Mouse (Mus musculus) liver, embryonic 12.5 days (tissue): ENCODE data around the gene 1700019N19Rik. TPM values are rescaled to one million over a fixed set of nuclear protein-coding genes. Genes with fewer than 3 reads are reported as not detected.

Experiments used
- ATAC-seq: fragments of 200-750 bp; cut with Nextera tagmentation; 2 replicates; pipeline ENCODE4 v1.8.0; 2017; ENCODE audit warnings: moderate number of reproducible peaks, mild to moderate bottlenecking, moderate library complexity
- H3K27ac ChIP-seq: fragments of 300-500 bp; sonication (generic); 2 replicates; pipeline ENCODE4 v1.5.1; 2016; ENCODE audit warnings: mild to moderate bottlenecking
- H3K27me3 ChIP-seq: fragments of 300-500 bp; sonication (generic); replicated peaks from 2 replicates; pipeline ENCODE4 v1.6.1; 2016; ENCODE audit warnings: mild to moderate bottlenecking, moderate library complexity
- H3K36me3 ChIP-seq: fragments of 300-500 bp; sonication (generic); 2 replicates; pipeline ENCODE4 v1.6.1; 2016; ENCODE audit warnings: mild to moderate bottlenecking, moderate library complexity
- H3K4me1 ChIP-seq: fragments of 300-500 bp; sonication (generic); 2 replicates; pipeline ENCODE4 v1.6.1; 2016
- H3K4me2 ChIP-seq: fragments of 300-500 bp; sonication (generic); 2 replicates; pipeline ENCODE4 v1.6.1; 2016; ENCODE audit warnings: mild to moderate bottlenecking, moderate library complexity
- H3K4me3 ChIP-seq: fragments of 300-500 bp; sonication (generic); 2 replicates; pipeline ENCODE4 v1.5.1; 2016; ENCODE audit warnings: mild to moderate bottlenecking, moderate library complexity
- H3K9ac ChIP-seq: fragments of 300-500 bp; sonication (generic); 2 replicates; pipeline ENCODE4 v1.6.1; 2016; ENCODE audit warnings: mild to moderate bottlenecking, moderate library complexity
- H3K9me3 ChIP-seq: fragments of 300-500 bp; sonication (generic); replicated peaks from 2 replicates; pipeline ENCODE4 v1.6.1; 2016; ENCODE audit warnings: mild to moderate bottlenecking, moderate library complexity
- WGBS: fragments of 180-500 bp; shearing (Covaris S2); methylation state at CpG from one replicate; pipeline ENCODE4 v1.1.7; 2016; ENCODE audit not compliant: insufficient replicate concordance; 5-methylcytosine and 5-hydroxymethylcytosine counted together
- polyA plus RNA-seq: library from polyadenylated mRNA; unstranded; fragments of >200 nt; fragmentation: Nextera tagmentation; extraction: Ambion mirVana; gene quantifications from 2 replicates; pipeline ENCODE4 v1.2.1, GENCODE M21; 2016

The 1700019N19Rik gene
- polyA plus RNA-seq, 1 experiment from 2014 or later: 0.13 TPM

GRCm38 (mm10) chr19:58795114-58795669 is 931 bp upstream of the 1700019N19Rik start:
- H3K9me3 ChIP-seq: no peaks in the 10 kb centered on the region
- no peaks in the 10 kb centered on the region for H3K36me3 ChIP-seq
- no peak for ATAC-seq
- no peak overlapping the region for H3K9ac ChIP-seq
- 71% methylated on average over 12 of the region's 12 CpGs for WGBS
- no peak overlapping the region for H3K4me2 ChIP-seq
- H3K4me1 ChIP-seq: no peaks in the 10 kb centered on the region
- no peaks in the 10 kb centered on the region for H3K27me3 ChIP-seq
- no peak overlapping the region for H3K4me3 ChIP-seq
- H3K27ac ChIP-seq: no peak overlapping the region

- H3K27ac ChIP-seq: no peak overlapping the region
- ATAC-seq: no peak
- WGBS: 62% methylated on average over 11 of the region's 11 CpGs
- no peak overlapping the region for H3K4me3 ChIP-seq
- no peaks in the 10 kb centered on the region for H3K4me1 ChIP-seq
- H3K36me3 ChIP-seq: no peaks in the 10 kb centered on the region
- H3K9me3 ChIP-seq: no peaks in the 10 kb centered on the region
- H3K4me2 ChIP-seq: no peak overlapping the region
- no peak overlapping the region for H3K9ac ChIP-seq
- H3K27me3 ChIP-seq: no peaks in the 10 kb centered on the region
Measured at GRCm38 (mm10) chr19:58789194-58789593, 5.1 kb downstream of the 1700019N19Rik start.

- no peak for ATAC-seq
- Histone ChIP-seq H3K4me2 (no peak overlapping the region), H3K9ac (no peak overlapping the region), H3K27ac (no peak overlapping the region), H3K4me1 (no peaks in the 10 kb centered on the region), H3K4me3 (no peak overlapping the region), H3K36me3 (no peaks in the 10 kb centered on the region), H3K27me3 (no peaks in the 10 kb centered on the region), H3K9me3 (no peaks in the 10 kb centered on the region)
- WGBS: 25% methylated on average over 7 of the region's 7 CpGs
Measured at GRCm38 (mm10) chr19:58783938-58784337, 10.3 kb downstream of the 1700019N19Rik start.

- no peak overlapping the region for H3K27ac ChIP-seq
- H3K27me3 ChIP-seq: no peaks in the 10 kb centered on the region
- H3K4me1 ChIP-seq: no peaks in the 10 kb centered on the region
- no peak overlapping the region for H3K9ac ChIP-seq
- WGBS: 61% methylated on average over 4 of the region's 4 CpGs
- no peaks in the 10 kb centered on the region for H3K36me3 ChIP-seq
- H3K9me3 ChIP-seq: no peaks in the 10 kb centered on the region
- H3K4me2 ChIP-seq: no peak overlapping the region
- ATAC-seq: no peak
- H3K4me3 ChIP-seq: no peak overlapping the region
Measured at GRCm38 (mm10) chr19:58781566-58781965, 12.7 kb downstream of the 1700019N19Rik start.

GRCm38 (mm10) chr19:58776461-58776860 is 17.8 kb downstream of the 1700019N19Rik start:
- no peak for ATAC-seq
- H3K36me3 ChIP-seq: no peaks in the 10 kb centered on the region
- H3K9ac ChIP-seq: no peak overlapping the region
- no peaks in the 10 kb centered on the region for H3K9me3 ChIP-seq
- no peak overlapping the region for H3K27ac ChIP-seq
- H3K4me2 ChIP-seq: no peak overlapping the region
- H3K4me1 ChIP-seq: no peaks in the 10 kb centered on the region
- no peak overlapping the region for H3K4me3 ChIP-seq
- WGBS: 49% methylated on average over 5 of the region's 5 CpGs
- H3K27me3 ChIP-seq: no peaks in the 10 kb centered on the region

- Histone ChIP-seq H3K9ac (no peak overlapping the region), H3K4me1 (no peaks in the 10 kb centered on the region), H3K27ac (no peak overlapping the region), H3K27me3 (no peaks in the 10 kb centered on the region), H3K4me2 (no peak overlapping the region), H3K9me3 (no peaks in the 10 kb centered on the region), H3K36me3 (no peaks in the 10 kb centered on the region), H3K4me3 (no peak overlapping the region)
- 91% methylated on average over 6 of the region's 6 CpGs for WGBS
- ATAC-seq: no peak
Measured at GRCm38 (mm10) chr19:58767329-58767728, 26.9 kb downstream of the 1700019N19Rik start.

- H3K4me3 ChIP-seq: no peak overlapping the region
- no peak overlapping the region for H3K9ac ChIP-seq
- no peak overlapping the region for H3K27ac ChIP-seq
- no peaks in the 10 kb centered on the region for H3K36me3 ChIP-seq
- ATAC-seq: peak; percentile 51; the same call in 1 of the 2 replicates
- WGBS: 14% methylated on average over 12 of the region's 12 CpGs
- H3K9me3 ChIP-seq: no peaks in the 10 kb centered on the region
- H3K27me3 ChIP-seq: no peaks in the 10 kb centered on the region
- H3K4me1 ChIP-seq: no peaks in the 10 kb centered on the region
- no peak overlapping the region for H3K4me2 ChIP-seq
Measured at GRCm38 (mm10) chr19:58762848-58763541, 31.3 kb downstream of the 1700019N19Rik start.

- Histone ChIP-seq H3K4me3 (no peak overlapping the region), H3K27ac (no peak overlapping the region), H3K9me3 (no peaks in the 10 kb centered on the region), H3K4me1 (no peaks in the 10 kb centered on the region), H3K36me3 (no peaks in the 10 kb centered on the region), H3K27me3 (no peaks in the 10 kb centered on the region), H3K4me2 (no peak overlapping the region), H3K9ac (no peak overlapping the region)
- 16% methylated on average over 6 of the region's 6 CpGs for WGBS
- 0 out of 2 replicates have a peak, but pooled peaks have one; percentile 10 for ATAC-seq
Measured at GRCm38 (mm10) chr19:58762316-58762715, 31.9 kb downstream of the 1700019N19Rik start.

GRCm38 (mm10) chr19:58759423-58759822 is 34.8 kb downstream of the 1700019N19Rik start, which contains the start of gene Pnliprp2:
TSS of gene Pnliprp2 (plus strand) at chr19:58759719.
- Histone ChIP-seq H3K4me1 (no peaks in the 10 kb centered on the region), H3K36me3 (no peaks in the 10 kb centered on the region), H3K27me3 (no peaks in the 10 kb centered on the region), H3K27ac (no peak within 1 kb of the TSS), H3K9me3 (0 out of 2 replicates have a peak, but pooled peaks cover 5% of the 10 kb centered on the region), H3K9ac (no peak within 1 kb of the TSS), H3K4me2 (no peak within 1 kb of the TSS), H3K4me3 (no peak within 1 kb of the TSS)
- 45% methylated on average over 9 of the region's 9 CpGs for WGBS
- no peak for ATAC-seq

GRCm38 (mm10) chr19:58758871-58759270 is 35.4 kb downstream of the 1700019N19Rik start:
- no peaks in the 10 kb centered on the region for H3K36me3 ChIP-seq
- no peak for ATAC-seq
- WGBS: 67% methylated on average over 4 of the region's 4 CpGs
- no peaks in the 10 kb centered on the region for H3K4me1 ChIP-seq
- no peak overlapping the region for H3K4me3 ChIP-seq
- H3K27me3 ChIP-seq: no peaks in the 10 kb centered on the region
- no peak overlapping the region for H3K9ac ChIP-seq
- no peak overlapping the region for H3K27ac ChIP-seq
- no peak overlapping the region for H3K4me2 ChIP-seq
- H3K9me3 ChIP-seq: 0 out of 2 replicates have a peak, but pooled peaks cover 5% of the 10 kb centered on the region

- Histone ChIP-seq H3K36me3 (no peaks in the 10 kb centered on the region), H3K27me3 (no peaks in the 10 kb centered on the region), H3K4me3 (no peak overlapping the region), H3K4me1 (no peaks in the 10 kb centered on the region), H3K27ac (no peak overlapping the region), H3K4me2 (no peak overlapping the region), H3K9ac (no peak overlapping the region), H3K9me3 (no peaks in the 10 kb centered on the region)
- 42% methylated on average over 2 of the region's 2 CpGs for WGBS
- ATAC-seq: no peak
Measured at GRCm38 (mm10) chr19:58751504-58751903, 42.8 kb downstream of the 1700019N19Rik start.

- H3K4me1 ChIP-seq: no peaks in the 10 kb centered on the region
- ATAC-seq: no peak
- H3K9me3 ChIP-seq: no peaks in the 10 kb centered on the region
- H3K4me2 ChIP-seq: no peak overlapping the region
- no peak overlapping the region for H3K4me3 ChIP-seq
- H3K36me3 ChIP-seq: no peaks in the 10 kb centered on the region
- 66% methylated on average over 2 of the region's 2 CpGs for WGBS
- H3K27ac ChIP-seq: no peak overlapping the region
- no peaks in the 10 kb centered on the region for H3K27me3 ChIP-seq
- no peak overlapping the region for H3K9ac ChIP-seq
Measured at GRCm38 (mm10) chr19:58750822-58751221, 43.4 kb downstream of the 1700019N19Rik start.
